Mouse (Mus musculus) CH12.LX (cell line): Measurements from ENCODE around the gene Tmem41b.

ENCODE experiments used
- CHD2 ChIP-seq: IDR thresholded peaks from 2 replicates; pipeline ENCODE4 v1.6.1; 2011; ENCODE audit warnings: low read length, improper control_type of control experiment
- CTCF ChIP-seq, 2 experiments: IDR thresholded peaks in 1 of 2; conservative IDR thresholded peaks in 1 of 2; 2 replicates each; pipeline ENCODE4 v1.5.1; 2011 to 2012; ENCODE audit warnings: low read depth in 2 of 2, low read length in 2 of 2, improper control_type of control experiment in 1 of 2, inconsistent platforms in 1 of 2, mild to moderate bottlenecking in 1 of 2, moderate library complexity in 1 of 2
- MYC ChIP-seq: IDR thresholded peaks from 2 replicates; pipeline ENCODE4 v1.6.1; 2011; ENCODE audit warnings: low read depth, mild to moderate bottlenecking, improper control_type of control experiment, low read length
- POLR2A ChIP-seq: IDR thresholded peaks from 2 replicates; pipeline ENCODE4 v1.6.1; 2011; ENCODE audit warnings: low read depth, mild to moderate bottlenecking, improper control_type of control experiment, low read length

DNA sequence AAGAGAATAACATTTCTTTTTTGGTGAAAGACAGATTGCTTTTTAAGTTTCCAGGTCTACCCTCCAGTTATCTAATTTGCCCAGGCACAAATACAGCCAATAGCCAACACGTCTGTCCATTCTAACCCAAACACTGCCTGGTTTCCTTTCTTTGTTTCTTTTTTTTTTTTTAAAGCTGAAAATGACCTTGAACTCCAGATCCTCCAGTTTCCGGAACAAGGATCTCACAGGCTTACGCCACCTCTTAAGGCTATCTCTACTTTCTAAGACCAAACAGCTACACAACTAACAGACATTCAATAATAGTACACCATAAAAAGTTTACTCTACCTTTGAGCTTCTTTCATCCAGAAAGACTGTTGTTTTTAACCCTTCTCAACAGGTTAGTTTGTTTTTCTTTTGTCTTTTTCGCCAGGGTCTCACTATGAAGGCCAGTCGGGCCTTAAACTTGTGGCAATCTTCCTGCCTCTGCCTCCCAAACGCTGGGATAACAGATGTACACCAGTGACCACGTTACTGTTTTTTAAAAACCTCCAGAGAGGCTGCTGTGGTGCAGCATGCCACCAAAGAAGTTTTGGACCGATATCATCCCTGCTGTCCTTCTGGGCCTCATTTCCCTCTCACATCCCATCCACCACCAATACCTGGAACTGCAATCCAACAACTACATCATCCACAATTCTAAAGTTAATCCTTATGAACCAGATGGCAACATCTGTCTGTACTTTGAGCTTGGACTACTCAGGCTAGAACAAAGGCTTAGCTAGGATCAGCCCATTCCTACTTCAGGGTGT is 28.5 kb downstream of the Tmem41b start:
- no peak for TF ChIP-seq CHD2
- no peak for TF ChIP-seq CTCF (conservative IDR thresholded peaks at IDR 0.05 in 1 of 2, IDR thresholded peaks at IDR 0.05 in 1 of 2; ENCODE audit: low read depth in 2 of 2, low read length in 2 of 2)
- TF ChIP-seq MYC, result no peak
- TF ChIP-seq POLR2A, result no peak
